Mouse (Mus musculus): ENCODE results near the gene Copa. TPM values are rescaled to one million over a fixed set of nuclear protein-coding genes. Genes with fewer than 3 reads are reported as not detected.

The Copa gene
- 158 to 164 TPM (median 162 TPM) in 4 replicates for total RNA-seq (2023; ENCODE audit: inconsistent age)

DNA sequence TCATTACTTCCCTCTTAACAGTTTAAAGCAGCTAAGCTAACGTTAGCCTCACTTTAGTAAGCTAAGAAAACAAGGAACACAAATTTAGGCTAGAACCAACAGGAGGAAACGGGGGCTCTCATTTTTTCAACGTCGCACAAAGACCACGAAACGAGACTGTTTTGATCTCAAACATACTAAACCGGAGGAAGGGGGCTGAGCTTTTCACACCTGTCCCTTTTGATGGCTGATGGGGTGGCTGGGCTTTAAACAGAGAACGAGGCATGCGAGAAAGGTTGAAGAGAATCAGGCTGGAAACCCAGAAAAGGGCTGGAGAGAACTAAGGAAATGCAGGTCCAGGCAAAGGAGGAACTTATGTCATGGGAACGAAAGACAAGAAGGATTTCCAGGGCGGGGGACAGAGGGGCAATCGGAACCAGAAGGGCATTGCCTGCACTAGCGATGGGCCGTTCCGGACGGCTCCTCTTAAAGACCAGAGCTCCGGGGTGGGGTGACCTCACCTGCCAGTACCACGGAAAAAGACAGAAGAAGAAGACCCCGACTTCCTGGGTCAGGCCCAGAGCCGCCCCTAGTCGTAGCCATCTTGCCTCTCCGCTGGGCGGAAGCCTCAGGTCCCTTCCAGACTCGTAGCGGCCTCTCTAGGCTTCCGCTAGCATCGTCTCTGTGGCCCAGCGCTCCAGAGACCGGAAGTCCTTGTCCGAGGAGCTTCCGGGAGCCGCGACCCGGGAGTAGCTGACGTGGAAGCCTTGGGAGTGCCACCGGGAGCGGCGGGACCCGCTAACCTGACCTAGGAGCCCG lies at the start of gene Copa, which contains the start of gene Ncstn:
TSS of gene Copa (plus strand) at position 429 of the 798 bp plus-strand sequence.
TSS of gene Ncstn (minus strand) at position 695 of the 798 bp plus-strand sequence.

DNA sequence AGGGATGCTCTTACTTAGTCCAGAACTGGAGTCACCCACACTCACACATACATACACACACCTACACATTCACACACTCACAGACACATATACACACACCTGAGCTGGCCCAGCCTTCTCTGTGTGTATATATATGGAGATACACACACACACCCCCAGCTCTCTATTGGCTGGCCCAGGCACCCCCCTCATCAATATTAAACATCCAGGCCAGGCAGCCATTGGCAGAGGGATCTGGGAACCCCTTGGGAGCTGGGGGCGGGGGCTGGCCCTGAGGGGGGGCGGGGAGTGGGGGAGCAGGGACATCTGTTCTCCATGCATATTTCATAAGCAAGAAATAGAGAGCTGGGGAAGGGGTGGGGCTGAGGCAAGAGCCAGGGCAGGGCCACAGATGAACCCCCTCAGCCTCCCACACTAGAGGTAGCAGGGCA lies 24.8 kb upstream of the Copa start, which contains the start of gene Nhlh1:
TSS of gene Nhlh1 (minus strand) at position 83 of the 431 bp plus-strand sequence.

DNA sequence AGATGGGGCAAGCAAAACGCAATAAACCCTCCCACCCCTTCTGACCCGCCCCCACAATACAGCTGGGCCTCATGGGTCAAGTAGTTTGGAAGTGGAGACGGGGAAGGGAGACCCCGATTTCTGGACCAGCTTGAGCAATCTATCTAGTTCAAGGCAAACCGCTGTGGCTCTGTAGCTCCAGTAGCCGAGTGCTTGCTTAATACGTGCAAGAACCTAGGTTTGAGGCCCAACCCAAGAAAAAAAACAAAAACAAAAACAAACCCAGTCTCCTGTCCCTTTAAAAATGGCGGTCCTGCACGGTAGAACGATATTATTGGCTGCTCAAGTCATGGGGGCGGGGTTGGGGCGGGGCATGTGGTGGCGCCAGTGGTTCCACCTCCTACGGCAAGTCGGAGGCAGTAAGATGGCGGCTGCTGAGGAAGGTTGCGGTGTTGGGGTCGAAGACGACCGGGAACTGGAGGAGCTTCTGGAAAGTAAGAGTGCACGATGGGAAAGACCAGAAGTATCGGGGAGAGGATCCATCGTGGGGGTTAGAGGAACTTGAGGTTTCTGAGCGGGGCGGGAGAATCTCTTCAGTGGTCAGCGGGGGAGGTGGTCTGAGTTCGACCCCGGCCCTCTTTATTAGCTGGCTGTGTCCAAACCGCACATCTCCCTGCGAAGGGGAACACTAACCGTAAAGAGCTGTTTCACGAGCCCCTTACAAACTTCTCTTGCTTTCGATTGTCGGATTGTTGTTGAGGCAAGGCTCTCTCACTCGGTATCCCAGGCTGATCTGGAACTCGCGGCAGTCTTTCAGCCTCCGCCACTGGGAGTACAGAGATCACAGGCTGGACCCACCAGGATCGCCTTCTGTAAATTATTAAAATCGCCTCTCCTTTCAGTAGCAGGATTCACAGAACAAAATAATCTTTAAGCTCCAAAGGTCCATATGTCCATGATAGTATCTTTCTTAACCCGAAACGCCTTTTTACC lies 44.3 kb downstream of the Copa start, which contains the start of gene Pex19:
TSS of gene Pex19 (plus strand) at position 380 of the 972 bp plus-strand sequence.

DNA sequence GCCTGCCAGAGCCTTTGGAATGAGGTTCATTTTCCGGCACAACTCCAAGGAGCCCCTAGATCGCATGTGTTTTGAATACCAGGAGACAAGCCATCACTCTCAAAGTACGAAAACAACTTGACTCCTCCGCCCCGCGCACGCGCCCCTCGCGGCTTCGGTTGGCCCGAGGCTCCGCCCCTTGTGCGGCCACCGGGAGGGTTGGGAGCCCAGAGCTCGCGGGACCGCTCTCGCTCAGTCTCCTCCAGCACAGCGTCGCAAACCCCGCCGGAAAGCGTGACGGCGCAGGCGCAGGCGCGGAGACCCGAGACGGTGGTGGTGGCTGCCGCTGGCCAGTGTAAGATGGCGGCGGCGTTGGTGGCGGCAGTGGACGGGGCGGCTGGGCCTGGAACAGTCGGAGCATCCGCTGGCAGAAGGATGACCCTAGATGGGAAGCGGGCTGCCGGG lies 65.5 kb downstream of the Copa start, which contains the start of gene Dcaf8:
TSS of gene Dcaf8 (plus strand) at position 250 of the 444 bp plus-strand sequence.

Other genes starting within 250 kb of the Copa start
- gene Cd84, start 242.8 kb upstream of the Copa start, total RNA-seq (2023; ENCODE audit: inconsistent age): 99.0 to 103 TPM (median 100 TPM) in 4 replicates
- 12.4 to 16.0 TPM (median 13.6 TPM) in 4 replicates for gene Gm10521, start 186.9 kb upstream of the Copa start, total RNA-seq (2023; ENCODE audit: inconsistent age)
- 153 to 165 TPM (median 162 TPM) in 4 replicates for gene Slamf6, start 165.0 kb upstream of the Copa start, total RNA-seq (2023; ENCODE audit: inconsistent age)
- gene Vangl2, start 54.1 kb upstream of the Copa start, total RNA-seq (2023; ENCODE audit: inconsistent age): 4.6 to 7.0 TPM (median 5.7 TPM) in 4 replicates
- gene Nhlh1, start 25.0 kb upstream of the Copa start, total RNA-seq (2023; ENCODE audit: inconsistent age): not detected in 4 replicates
- 89.7 to 105 TPM (median 96.5 TPM) in 4 replicates for gene Ncstn, start 266 bp downstream of the Copa start, total RNA-seq (2023; ENCODE audit: inconsistent age)
- 51.9 to 59.8 TPM (median 54.8 TPM) in 4 replicates for gene Pex19, start 44.2 kb downstream of the Copa start, total RNA-seq (2023; ENCODE audit: inconsistent age)
- gene Dcaf8, start 65.6 kb downstream of the Copa start, total RNA-seq (2023; ENCODE audit: inconsistent age): 110 to 119 TPM (median 111 TPM) in 4 replicates
- 23.6 to 27.0 TPM (median 26.1 TPM) in 4 replicates for gene Pea15a, start 124.3 kb downstream of the Copa start, total RNA-seq (2023; ENCODE audit: inconsistent age)
- gene Casq1, start 137.3 kb downstream of the Copa start, total RNA-seq (2023; ENCODE audit: inconsistent age): not detected in 4 replicates
- not detected in 4 replicates for gene Atp1a4, start 175.9 kb downstream of the Copa start, total RNA-seq (2023; ENCODE audit: inconsistent age)
- 24.2 to 34.3 TPM (median 25.5 TPM) in 4 replicates for gene Igsf8, start 179.1 kb downstream of the Copa start, total RNA-seq (2023; ENCODE audit: inconsistent age)
- gene Atp1a2, start 215.5 kb downstream of the Copa start, total RNA-seq (2023; ENCODE audit: inconsistent age): 0.10 TPM in 1 of 4 replicates, not detected in the others
- 0.16 TPM in 1 of 4 replicates, not detected in the others for gene Kcnj9, start 246.8 kb downstream of the Copa start, total RNA-seq (2023; ENCODE audit: inconsistent age)

Measured in B cell, adult (primary cell).